Mouse (Mus musculus): ENCODE data around the gene Maml3.
A peak's percentile ranks its signal among the peaks of the same experiment; 100 is the strongest.

Maml3 gene

GRCm38 (mm10) chr3:51661880-51662550 is 442.9 kb downstream of the Maml3 start:
- DNase-seq (ENCODE audit: low spot score in 2 of 2) = no peak

GRCm38 (mm10) chr3:51661376-51661775 is 443.5 kb downstream of the Maml3 start:
- DNase-seq (ENCODE audit: low spot score in 2 of 2) = no peak

GRCm38 (mm10) chr3:51660821-51661276 is 444.0 kb downstream of the Maml3 start:
- no peak for DNase-seq (ENCODE audit: low spot score in 2 of 2)

- DNase-seq (ENCODE audit: low spot score in 2 of 2) = no peak
Observed at GRCm38 (mm10) chr3:51660060-51660459, 444.8 kb downstream of the Maml3 start, which contains the start of gene Mgst2. Gene Mgst2, plus strand, starts transcription at chr3:51660360.

DNA sequence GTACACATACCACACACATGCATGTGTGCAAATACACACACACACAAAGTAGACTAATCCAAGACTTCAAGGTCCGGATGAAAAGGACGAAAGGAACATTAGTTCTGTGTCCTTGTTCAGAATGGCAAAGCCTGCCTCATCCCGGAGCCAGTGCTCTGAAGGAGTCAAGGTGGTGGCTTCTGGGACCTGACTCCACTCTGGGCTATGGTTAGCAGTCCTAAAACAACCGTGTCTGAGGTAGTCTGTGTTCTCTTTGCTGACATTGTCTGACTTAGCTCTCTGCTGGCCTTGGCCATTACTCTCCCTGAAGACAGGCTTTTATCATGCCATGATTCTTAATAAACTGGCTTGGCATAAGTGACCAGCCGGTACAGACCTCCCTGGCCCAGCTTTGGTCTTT is 445.5 kb downstream of the Maml3 start:
- no peak for DNase-seq (ENCODE audit: low spot score in 2 of 2)

GRCm38 (mm10) chr3:51654303-51655055 is 450.4 kb downstream of the Maml3 start:
- no peak for DNase-seq (ENCODE audit: low spot score in 2 of 2)

GRCm38 (mm10) chr3:51652701-51653100 is 452.2 kb downstream of the Maml3 start:
- DNase-seq (ENCODE audit: low spot score in 2 of 2) = no peak

DNA sequence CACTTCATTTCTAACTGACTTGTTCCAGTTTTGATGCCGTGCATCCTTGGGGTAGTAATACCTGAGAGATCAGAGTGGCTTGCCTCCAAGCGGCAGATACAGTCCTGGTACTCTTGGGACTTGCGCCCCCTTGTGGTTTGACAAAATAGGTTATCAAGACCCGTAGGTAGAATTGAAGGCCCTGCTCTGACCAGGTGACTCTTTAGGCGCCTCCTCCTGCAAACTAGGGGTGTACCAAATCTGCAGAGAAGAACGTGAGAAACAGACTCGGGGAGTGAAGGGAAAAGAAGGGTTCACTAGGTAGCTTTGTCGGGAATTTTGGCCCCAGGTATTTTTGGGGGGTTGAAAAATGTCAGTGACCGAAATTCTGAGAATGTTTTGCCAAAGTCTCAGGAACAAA is 452.6 kb downstream of the Maml3 start:
- peak; percentile 38 to 68 for DNase-seq (ENCODE audit: low spot score in 2 of 2)

DNA sequence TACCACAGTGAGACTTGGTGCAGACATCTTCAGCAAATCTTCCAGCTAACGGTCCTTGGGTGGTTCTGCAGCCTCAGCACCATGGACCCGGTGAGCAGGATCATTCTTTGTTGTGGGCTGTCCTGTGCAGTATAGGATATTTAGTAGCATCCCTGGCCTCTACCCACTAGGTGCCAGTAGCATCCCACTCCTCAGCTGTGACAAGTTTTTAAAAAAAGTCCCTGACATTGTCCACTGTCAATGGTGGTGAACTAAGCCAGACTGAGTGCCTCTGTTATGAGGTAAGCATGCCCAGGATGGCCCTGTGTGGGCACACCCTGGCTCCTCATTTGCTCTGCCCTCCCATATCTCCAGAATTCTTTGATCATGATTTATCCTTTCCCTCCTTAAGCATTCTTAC is 453.7 kb downstream of the Maml3 start:
- no peak for DNase-seq (ENCODE audit: low spot score in 2 of 2)

- no peak for DNase-seq (ENCODE audit: low spot score in 2 of 2)
Observed at GRCm38 (mm10) chr3:51649986-51650385, 454.9 kb downstream of the Maml3 start.

DNA sequence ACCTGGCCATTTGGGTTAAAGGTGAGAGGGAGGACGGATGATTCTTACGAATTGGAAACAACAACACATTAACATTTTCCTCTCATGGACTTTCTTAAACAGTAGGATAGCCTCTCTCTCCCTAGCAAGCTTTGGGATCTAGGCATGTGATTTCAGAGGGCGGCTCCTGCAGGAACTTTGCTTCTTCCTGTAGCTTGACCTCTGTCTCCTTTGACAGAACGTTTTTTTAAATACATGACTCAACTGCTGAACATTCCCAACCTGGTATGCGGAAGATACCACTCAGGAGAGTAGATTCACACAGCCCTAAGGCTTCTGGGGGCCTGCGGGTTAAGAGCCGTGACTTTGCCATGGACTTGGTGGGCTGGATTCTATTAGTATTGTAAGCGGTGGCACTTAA is 455.4 kb downstream of the Maml3 start:
- no peak for DNase-seq (ENCODE audit: low spot score in 2 of 2)

- peak; percentile 60 to 71 for DNase-seq (ENCODE audit: low spot score in 2 of 2)
Observed at GRCm38 (mm10) chr3:51648037-51648664, 456.7 kb downstream of the Maml3 start.

DNA sequence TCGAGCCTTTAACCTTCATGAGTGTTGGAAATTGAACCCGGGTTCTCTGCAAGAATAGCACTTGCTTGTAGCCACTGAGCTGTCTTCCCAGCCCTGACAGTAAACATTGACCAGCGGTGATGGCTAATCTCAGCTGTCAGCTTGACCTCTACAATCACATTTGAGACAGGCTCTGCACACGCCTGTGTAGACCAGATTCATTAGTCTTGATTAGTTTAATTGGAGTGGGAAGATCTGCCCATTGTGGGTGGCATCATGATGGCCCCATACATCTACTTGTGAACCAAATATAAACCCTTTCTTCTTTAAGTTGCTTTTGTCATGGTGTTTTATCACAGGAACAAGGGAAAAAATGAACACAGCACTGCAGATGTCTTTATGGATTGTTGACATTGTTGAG is 457.5 kb downstream of the Maml3 start:
- no peak for DNase-seq (ENCODE audit: low spot score in 2 of 2)

DNA sequence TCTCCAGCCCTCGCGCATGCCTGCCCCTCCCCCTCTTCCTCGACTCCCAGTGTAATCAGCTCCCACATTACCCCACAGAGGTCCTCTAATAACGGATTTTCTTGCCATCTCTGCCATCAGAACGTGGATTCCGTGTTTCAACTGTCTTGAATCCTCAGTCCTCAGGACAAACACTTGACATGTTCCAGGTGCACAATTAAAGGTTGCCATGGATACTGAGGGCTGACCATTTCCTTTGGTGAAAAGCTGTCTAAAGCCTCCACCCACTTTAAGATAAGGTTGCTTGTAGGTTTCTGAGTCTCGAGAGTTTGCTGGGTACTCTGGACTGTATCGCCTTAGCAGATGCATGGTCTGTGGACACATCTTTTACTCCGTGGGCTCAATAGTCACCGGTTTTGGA is 458.6 kb downstream of the Maml3 start:
- DNase-seq (ENCODE audit: low spot score in 2 of 2) = no peak

GRCm38 (mm10) chr3:51645484-51645883 is 459.4 kb downstream of the Maml3 start:
- DNase-seq (ENCODE audit: low spot score in 2 of 2) = no peak

GRCm38 (mm10) chr3:51638260-51638659 is 466.6 kb downstream of the Maml3 start:
- no peak for DNase-seq (ENCODE audit: low spot score in 2 of 2)

DNA sequence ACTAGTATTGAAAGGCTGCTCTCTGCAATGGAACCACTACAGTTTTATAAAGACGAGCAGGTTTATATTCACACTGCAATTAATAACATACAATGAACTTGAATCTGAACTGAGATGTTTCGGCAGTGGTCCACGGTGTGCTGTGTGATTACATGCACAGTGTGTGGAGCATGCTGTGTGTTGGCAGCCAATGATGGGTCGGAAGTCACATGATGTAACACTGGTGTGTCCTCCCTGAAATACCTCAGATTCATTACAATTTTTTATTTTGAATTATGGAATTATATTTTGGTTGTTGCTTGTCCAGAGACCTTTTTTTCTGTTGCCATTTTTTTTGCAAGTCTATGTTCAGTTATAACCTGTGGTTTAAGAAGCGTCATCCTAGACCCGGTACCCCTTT is 467.6 kb downstream of the Maml3 start:
- DNase-seq (ENCODE audit: low spot score in 2 of 2) = no peak

DNA sequence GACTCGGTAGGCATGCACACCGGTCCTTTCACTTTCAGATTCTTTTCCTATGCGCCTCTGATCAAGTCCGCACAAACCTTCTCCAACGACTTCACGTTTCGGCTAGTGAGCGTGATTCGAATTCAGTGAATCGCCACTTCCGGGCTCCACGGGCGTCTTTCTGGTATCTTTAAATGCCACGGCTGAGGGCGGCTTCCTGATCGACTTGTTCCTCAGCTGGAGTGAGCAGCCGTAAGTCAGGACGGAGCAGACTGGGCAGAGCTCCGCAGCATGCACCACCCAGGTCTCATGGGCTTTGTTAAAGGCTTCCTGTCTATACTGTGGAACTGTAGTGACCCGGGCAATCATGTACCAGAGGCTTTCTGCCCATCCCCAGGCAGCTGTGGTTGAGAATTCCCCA is 468.2 kb downstream of the Maml3 start:
- no peak for DNase-seq (ENCODE audit: low spot score in 2 of 2)

DNA sequence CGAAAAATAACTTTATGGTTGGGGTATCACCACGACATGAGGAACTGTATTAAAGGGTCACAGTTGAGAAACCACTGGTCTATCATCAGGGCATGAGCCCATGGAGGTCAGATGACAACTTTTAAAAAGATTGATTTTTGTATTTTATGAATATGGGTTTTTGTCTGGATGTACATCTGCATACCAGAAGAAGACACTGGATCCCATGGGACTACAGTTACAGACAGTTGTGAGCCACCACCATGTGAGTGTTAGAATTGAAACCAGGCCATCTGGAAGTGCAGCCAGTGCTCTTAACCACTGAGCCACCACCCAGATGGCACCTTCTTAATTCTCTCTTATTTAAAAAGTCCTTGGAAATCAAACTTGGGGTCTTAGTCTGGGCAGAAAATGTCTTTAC is 468.9 kb downstream of the Maml3 start:
- no peak for DNase-seq (ENCODE audit: low spot score in 2 of 2)

Data from frontal cortex, postnatal 25 days (tissue).